Mouse (Mus musculus): ENCODE data around the gene Itga9. TPM values are rescaled to one million over a fixed set of nuclear protein-coding genes. Genes with fewer than 3 reads are reported as not detected.
A peak's percentile ranks its signal among the peaks of the same experiment; 100 is the strongest.

The Itga9 gene
- total and polyA plus RNA-seq, 2 experiments: 9.1 to 15.8 TPM

DNA sequence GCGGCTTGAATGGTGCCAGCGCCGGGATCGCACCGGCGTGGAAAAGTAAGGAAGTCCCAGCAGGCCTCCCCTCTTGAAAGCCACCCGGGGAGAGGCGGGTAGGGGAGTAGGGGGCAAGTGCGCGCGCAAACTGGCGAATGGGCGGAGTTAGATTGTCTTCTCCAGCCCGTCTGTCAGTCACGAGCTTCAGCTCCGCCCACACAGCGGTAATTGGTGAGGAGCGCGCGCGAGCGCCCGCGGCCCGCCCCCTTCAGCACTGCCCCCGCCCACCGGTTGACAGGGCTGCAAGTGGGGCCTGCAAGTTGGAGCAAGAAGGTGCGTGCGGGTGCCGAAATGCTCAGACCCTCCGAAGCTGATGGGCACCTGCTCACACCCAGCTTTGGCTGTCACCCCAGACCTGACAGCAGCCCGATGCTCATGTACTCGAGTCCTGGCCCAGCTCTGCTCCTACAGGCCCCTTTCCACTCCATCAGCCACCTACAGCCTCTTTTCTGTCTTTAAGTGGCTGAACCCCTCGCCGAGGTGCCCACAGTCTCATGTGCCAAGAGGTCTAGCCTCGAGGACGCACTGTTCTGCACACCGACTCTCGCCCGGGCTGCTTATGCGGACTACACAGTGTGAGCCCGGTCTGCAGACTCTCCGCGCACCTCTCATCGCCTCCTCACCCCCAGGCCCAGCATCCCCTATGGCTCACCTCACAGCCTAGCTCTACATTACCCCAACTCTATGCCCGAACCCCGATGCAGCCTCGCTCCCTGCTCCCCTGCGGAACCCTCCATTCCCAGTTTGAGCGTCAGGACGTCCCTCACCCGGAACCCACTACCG is 319.0 kb downstream of the Itga9 start:
- WGBS: 1% methylated on average over 53 of the region's 53 CpGs
- Histone ChIP-seq H3K36me3 (ENCODE audit: control insufficient read depth, insufficient read depth, low read length) (no peaks in the 10 kb centered on the region), H3K4me3 (ENCODE audit: insufficient read depth, low read depth, low read length) (peak overlapping the region; percentile 59), H3K27ac (replicated peaks; ENCODE audit: insufficient read depth, low read depth, low read length) (peak overlapping the region; percentile 53), H3K4me1 (ENCODE audit: control insufficient read depth, insufficient read depth, low read length) (peaks cover 3% of the 10 kb centered on the region; the same call in 1 of the 2 replicates), H3K9ac (ENCODE audit: low read depth, low read length) (peak overlapping the region; percentile 91), H3K79me2 (ENCODE audit: control insufficient read depth, insufficient read depth, low read length) (no peaks in the 10 kb centered on the region), H3K27me3 (ENCODE audit: control insufficient read depth, insufficient read depth, low read length) (no peaks in the 10 kb centered on the region)
- DNase-seq (ENCODE audit: extremely low read depth, low read depth, low spot score): peak; percentile 79
- peak; percentile 51; the same call in 1 of the 2 replicates for TF ChIP-seq POLR2A (IDR thresholded peaks at IDR 0.05; ENCODE audit: extremely low read depth, insufficient read depth, low read length)
- no peak for TF ChIP-seq CTCF (IDR thresholded peaks at IDR 0.05; ENCODE audit: low read depth, low read length)

DNA sequence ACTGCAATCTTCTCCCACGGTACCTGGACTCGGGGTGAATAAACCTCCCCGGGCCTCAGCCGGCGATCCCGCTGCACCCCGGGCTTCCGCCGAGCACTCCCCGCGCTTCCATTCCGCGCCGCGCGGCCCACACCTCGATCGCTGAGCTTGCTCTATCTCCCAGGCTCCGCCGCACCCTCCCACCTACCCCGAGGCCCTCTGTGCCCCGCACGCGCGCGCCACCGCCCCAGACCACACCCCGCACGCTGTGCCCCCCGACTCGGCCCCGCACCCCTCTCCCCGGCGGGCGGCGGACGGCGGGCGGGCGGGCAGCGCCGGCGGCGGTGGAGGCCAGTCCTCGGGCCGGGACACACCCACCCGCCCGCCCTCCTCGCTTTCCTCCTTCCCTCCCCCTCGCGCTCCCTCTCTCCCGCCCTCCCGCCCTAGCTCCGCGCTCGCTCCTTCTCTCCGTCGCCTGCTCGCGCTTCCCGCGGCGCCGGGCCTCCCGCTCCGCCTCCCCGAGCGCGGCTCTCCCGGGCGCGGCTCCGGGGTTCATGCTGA is 319.7 kb downstream of the Itga9 start, which contains the start of gene Ctdspl:
TSS of gene Ctdspl (plus strand) at position 343 of the 540 bp plus-strand sequence.
- Histone ChIP-seq H3K4me1 (ENCODE audit: control insufficient read depth, insufficient read depth, low read length) (peaks cover 3% of the 10 kb centered on the region; the same call in 1 of the 2 replicates), H3K27me3 (ENCODE audit: control insufficient read depth, insufficient read depth, low read length) (no peaks in the 10 kb centered on the region), H3K79me2 (ENCODE audit: control insufficient read depth, insufficient read depth, low read length) (no peaks in the 10 kb centered on the region), H3K4me3 (ENCODE audit: insufficient read depth, low read depth, low read length) (peak within 1 kb of the TSS; percentile 59), H3K9ac (ENCODE audit: low read depth, low read length) (peak within 1 kb of the TSS; percentile 91), H3K36me3 (ENCODE audit: control insufficient read depth, insufficient read depth, low read length) (no peaks in the 10 kb centered on the region), H3K27ac (replicated peaks; ENCODE audit: insufficient read depth, low read depth, low read length) (peak within 1 kb of the TSS; percentile 53)
- WGBS: under 1% methylated on average over 49 of the region's 73 CpGs
- TF ChIP-seq CTCF (IDR thresholded peaks at IDR 0.05; ENCODE audit: low read depth, low read length) (no peak), POLR2A (IDR thresholded peaks at IDR 0.05; ENCODE audit: extremely low read depth, insufficient read depth, low read length) (0 out of 2 replicates have a peak, but pooled peaks have one; percentile 4)
- peak; percentile 33 for DNase-seq (ENCODE audit: extremely low read depth, low read depth, low spot score)

DNA sequence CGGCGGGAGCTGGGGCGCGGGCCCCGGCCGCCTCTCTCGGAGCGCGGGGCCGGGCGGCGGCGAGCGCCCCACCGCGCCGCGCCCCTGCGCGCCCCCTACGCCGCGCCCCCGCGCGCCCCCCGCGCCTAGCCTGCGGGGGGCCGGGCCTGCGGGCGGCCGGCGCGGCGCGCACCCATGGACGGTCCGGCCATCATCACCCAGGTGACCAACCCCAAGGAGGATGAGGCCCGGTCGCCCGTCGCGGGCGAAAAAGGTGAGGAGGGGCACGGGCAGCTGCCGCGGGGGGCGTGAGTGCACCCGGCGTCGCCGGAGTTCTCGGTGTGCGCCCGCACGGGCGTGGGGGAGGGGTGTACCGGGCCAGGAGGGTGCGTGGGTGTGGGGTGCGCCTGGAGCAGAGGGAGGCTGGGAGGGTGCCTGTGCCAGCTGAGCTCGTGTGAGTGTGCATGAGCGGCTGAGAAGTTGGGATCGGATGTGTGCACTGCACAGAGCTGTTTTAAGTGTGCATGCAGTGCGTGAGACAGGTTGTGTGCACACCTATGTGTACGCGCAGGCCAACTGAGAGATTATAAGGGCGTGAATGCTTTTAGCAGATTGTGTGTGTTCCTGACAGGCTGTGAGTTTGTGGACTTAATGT is 320.3 kb downstream of the Itga9 start:
- peaks cover 3% of the 10 kb centered on the region; the same call in 1 of the 2 replicates for H3K4me1 ChIP-seq (ENCODE audit: control insufficient read depth, insufficient read depth, low read length)
- TF ChIP-seq CTCF (IDR thresholded peaks at IDR 0.05; ENCODE audit: low read depth, low read length) (no peak), POLR2A (IDR thresholded peaks at IDR 0.05; ENCODE audit: extremely low read depth, insufficient read depth, low read length) (no peak)

DNA sequence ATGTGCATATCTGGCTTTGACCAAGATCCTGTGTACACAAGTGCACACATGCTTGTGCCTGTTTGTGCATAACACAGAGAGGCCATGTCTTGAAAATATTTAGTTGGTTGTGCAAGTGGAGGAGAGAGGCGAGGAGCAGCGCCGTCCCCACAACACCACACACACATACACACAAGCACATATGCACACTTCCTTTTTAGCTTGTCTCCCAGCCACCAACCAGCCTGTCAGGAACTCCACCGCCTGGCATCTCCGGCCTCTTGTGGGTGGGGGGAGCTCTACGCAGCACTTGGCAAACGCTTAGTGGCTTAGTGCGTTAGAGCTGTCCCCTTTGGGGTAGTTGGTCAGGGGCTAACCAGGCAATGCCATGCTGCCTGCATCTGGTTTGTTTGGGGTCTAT is 321.0 kb downstream of the Itga9 start:
- DNase-seq (ENCODE audit: extremely low read depth, low read depth, low spot score): no peak
- Histone ChIP-seq H3K27ac (replicated peaks; ENCODE audit: insufficient read depth, low read depth, low read length) (peak overlapping the region; percentile 32; the same call in 1 of the 2 replicates), H3K36me3 (ENCODE audit: control insufficient read depth, insufficient read depth, low read length) (no peaks in the 10 kb centered on the region), H3K79me2 (ENCODE audit: control insufficient read depth, insufficient read depth, low read length) (no peaks in the 10 kb centered on the region), H3K9ac (ENCODE audit: low read depth, low read length) (peak overlapping the region; percentile 67), H3K27me3 (ENCODE audit: control insufficient read depth, insufficient read depth, low read length) (no peaks in the 10 kb centered on the region), H3K4me1 (ENCODE audit: control insufficient read depth, insufficient read depth, low read length) (peaks cover 3% of the 10 kb centered on the region; the same call in 1 of the 2 replicates), H3K4me3 (ENCODE audit: insufficient read depth, low read depth, low read length) (peak overlapping the region; percentile 59)
- 76% methylated on average over 8 of the region's 8 CpGs for WGBS
- no peak for TF ChIP-seq POLR2A (IDR thresholded peaks at IDR 0.05; ENCODE audit: extremely low read depth, insufficient read depth, low read length)
- TF ChIP-seq CTCF (IDR thresholded peaks at IDR 0.05; ENCODE audit: low read depth, low read length): no peak

More for the DNA sequence above, 320.3 kb downstream of the Itga9 start:
- H3K27ac ChIP-seq (replicated peaks; ENCODE audit: insufficient read depth, low read depth, low read length): no peak overlapping the region
- H3K79me2 ChIP-seq (ENCODE audit: control insufficient read depth, insufficient read depth, low read length): no peaks in the 10 kb centered on the region
- H3K4me3 ChIP-seq (ENCODE audit: insufficient read depth, low read depth, low read length): peak overlapping the region; percentile 59
- DNase-seq (ENCODE audit: extremely low read depth, low read depth, low spot score): no peak
- peak overlapping the region; percentile 75 for H3K9ac ChIP-seq (ENCODE audit: low read depth, low read length)
- no peaks in the 10 kb centered on the region for H3K27me3 ChIP-seq (ENCODE audit: control insufficient read depth, insufficient read depth, low read length)
- WGBS: 10% methylated on average over 54 of the region's 68 CpGs
- H3K36me3 ChIP-seq (ENCODE audit: control insufficient read depth, insufficient read depth, low read length): no peaks in the 10 kb centered on the region

DNA sequence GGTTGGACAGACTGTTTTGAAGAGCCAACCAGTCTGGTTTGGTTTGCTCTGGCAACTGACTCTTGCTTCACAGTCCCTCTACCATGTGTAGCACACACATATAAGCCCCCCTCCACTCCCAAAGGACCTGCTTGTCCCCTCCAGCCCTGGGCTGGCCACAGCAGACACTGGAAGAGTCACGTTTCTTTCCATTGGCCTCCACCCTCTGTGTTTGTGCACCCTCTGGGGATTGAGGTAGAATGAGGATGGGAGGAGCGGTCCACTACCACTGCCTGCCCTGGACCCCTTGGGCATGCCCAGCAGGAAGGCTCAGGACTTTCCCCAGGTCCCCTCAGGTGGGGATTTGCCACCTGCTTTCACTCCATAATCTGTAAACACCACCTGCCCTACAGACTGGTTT is 321.5 kb downstream of the Itga9 start:
- H3K36me3 ChIP-seq (ENCODE audit: control insufficient read depth, insufficient read depth, low read length): no peaks in the 10 kb centered on the region
- H3K27ac ChIP-seq (replicated peaks; ENCODE audit: insufficient read depth, low read depth, low read length): peak overlapping the region; percentile 32; the same call in 1 of the 2 replicates
- H3K9ac ChIP-seq (ENCODE audit: low read depth, low read length): peak overlapping the region; percentile 3; the same call in 1 of the 2 replicates
- no peaks in the 10 kb centered on the region for H3K27me3 ChIP-seq (ENCODE audit: control insufficient read depth, insufficient read depth, low read length)
- TF ChIP-seq CTCF (IDR thresholded peaks at IDR 0.05; ENCODE audit: low read depth, low read length) (no peak), POLR2A (IDR thresholded peaks at IDR 0.05; ENCODE audit: extremely low read depth, insufficient read depth, low read length) (no peak)
- no peak for DNase-seq (ENCODE audit: extremely low read depth, low read depth, low spot score)
- H3K4me3 ChIP-seq (ENCODE audit: insufficient read depth, low read depth, low read length): no peak overlapping the region
- no peaks in the 10 kb centered on the region for H3K79me2 ChIP-seq (ENCODE audit: control insufficient read depth, insufficient read depth, low read length)
- H3K4me1 ChIP-seq (ENCODE audit: control insufficient read depth, insufficient read depth, low read length): peaks cover 3% of the 10 kb centered on the region; the same call in 1 of the 2 replicates
- WGBS: 67% methylated on average over 2 of the region's 2 CpGs

Measured in liver, adult 2 months (tissue).